In the genomic region with DNA sequence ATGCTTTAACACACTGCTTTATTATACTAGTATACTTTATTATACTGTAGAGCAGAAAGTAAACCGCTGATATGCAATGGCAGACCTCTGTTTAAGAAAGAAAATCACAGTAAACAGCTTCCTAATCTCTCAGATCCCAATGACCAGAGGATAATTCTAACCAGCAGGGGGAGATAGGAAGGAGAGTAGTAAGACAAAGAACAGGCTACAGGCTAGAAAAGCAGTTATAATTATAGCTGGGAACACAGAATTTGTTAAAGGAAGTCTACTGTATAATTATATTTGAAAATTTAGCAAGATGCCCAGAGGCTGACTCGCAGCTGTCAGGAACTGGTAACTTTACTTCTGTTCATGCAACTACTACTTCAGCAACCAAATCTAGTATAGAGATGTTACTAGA, we compare ENCODE assay signal across 9 mouse cellular contexts.
DNase-seq lines count a peak whose midpoint lies in the region; ATAC-seq lines count a peak whose summit lies in the region.
"Had no signal": no experiment of that assay in that cellular context is flagged by ENCODE, and none has a peak within 500 bp of the region (broad histone marks: within the 10 kb centered on the region; RNA-seq: fewer than 3 reads in every experiment).

No protein-coding gene starts in this region.

- no peak for ATAC-seq in kidney, embryonic 16.5 days (ENCODE audit: low FRiP score, low TSS enrichment)

- H3K4me1 ChIP-seq in kidney, embryonic 16.5 days (ENCODE audit: insufficient read depth, low read length): no peaks in the 10 kb centered on the region

- H3K4me3 ChIP-seq in kidney, embryonic 16.5 days (ENCODE audit: low read length): no peak overlapping the region

- no peaks in the 10 kb centered on the region for H3K9me3 ChIP-seq in kidney, embryonic 16.5 days (ENCODE audit: low read length)

- H3K36me3 ChIP-seq in kidney, embryonic 16.5 days (ENCODE audit: insufficient read depth, low read length): no peaks in the 10 kb centered on the region

- WGBS in kidney, embryonic 16.5 days: 72% methylated on average over 2 of the region's 2 CpGs
- WGBS in large intestine, adult 2 months: 61% methylated on average over 2 of the region's 2 CpGs

- peak; percentile 54 for DNase-seq in kidney, adult 9 months
- peak; percentile 9 to 25 for DNase-seq in B cell, adult 2 months
- DNase-seq in Muller cell, postnatal 12 days (ENCODE audit: inconsistent ontology term): peak; percentile 29
- peak; percentile 4 for DNase-seq in large intestine, adult 2 months (ENCODE audit: low read depth, low spot score)
- DNase-seq in adrenal gland, postnatal 10 days: no peak
- DNase-seq in adrenal gland, adult 8-10 months: no peak
- no peak for DNase-seq in right cerebral cortex, postnatal 36 days (ENCODE audit: low spot score in 2 of 2)
- DNase-seq: kidney, adult 11 months had no signal

- no peaks in the 10 kb centered on the region for H3K27me3 ChIP-seq in kidney, embryonic 16.5 days (ENCODE audit: insufficient read depth, low read length)

- H3K27ac ChIP-seq in kidney, embryonic 16.5 days (ENCODE audit: low read length): no peak overlapping the region

- no peak overlapping the region for H3K9ac ChIP-seq in kidney, embryonic 16.5 days (replicated peaks; ENCODE audit: low read length)

- H3K4me2 ChIP-seq in kidney, embryonic 16.5 days (replicated peaks; ENCODE audit: low read depth, low read length): no peak overlapping the region

Comparison
In these comparisons a context has a peak if more than half of its experiments do, and no peak if none do; other contexts are left out.
1. DNase-seq: peak in kidney, adult 9 months (single experiment), B cell, adult 2 months (2 of 2), Muller cell, postnatal 12 days (single experiment) and large intestine, adult 2 months (single experiment); none in adrenal gland, postnatal 10 days (single experiment), adrenal gland, adult 8-10 months (single experiment) and right cerebral cortex, postnatal 36 days (0 of 2).